Comparison of ENCODE assay signal across 8 mouse cellular contexts in genomic region chr14:47649631-47650337, GRCm38 (mm10). TPM values are rescaled to one million over a fixed set of nuclear protein-coding genes. Genes with fewer than 3 reads are reported as not detected.
DNase-seq lines count a peak whose midpoint lies in the region; ATAC-seq and TF ChIP-seq lines count a peak whose summit lies in the region.

No protein-coding gene starts in this region.

- no peak for TF ChIP-seq CTCF in liver, embryonic 14.5 days (IDR thresholded peaks at IDR 0.05; ENCODE audit: low read depth)
- no peak for TF ChIP-seq CTCF in thymus, adult 2 months (IDR thresholded peaks at IDR 0.05; ENCODE audit: borderline replicate concordance, control insufficient read depth, extremely low read depth, insufficient read depth, low read length, poor library complexity)

- H3K36me3 ChIP-seq in liver, embryonic 14.5 days (replicated peaks; ENCODE audit: control insufficient read depth, insufficient read depth, low read depth): no peaks in the 10 kb centered on the region
- no peaks in the 10 kb centered on the region for H3K36me3 ChIP-seq in thymus, adult 2 months (ENCODE audit: control insufficient read depth, insufficient read depth, low read length)

- no peaks in the 10 kb centered on the region for H3K27me3 ChIP-seq in liver, embryonic 14.5 days (ENCODE audit: control insufficient read depth, insufficient read depth, low read length)
- H3K27me3 ChIP-seq in thymus, adult 2 months (ENCODE audit: control insufficient read depth, insufficient read depth, low read length): no peaks in the 10 kb centered on the region

- H3K4me2 ChIP-seq in liver, embryonic 14.5 days (ENCODE audit: low read depth): peak overlapping the region; percentile 97

- H3K9ac ChIP-seq in liver, embryonic 14.5 days (replicated peaks): peak overlapping the region; percentile 82

- H3K4me1 ChIP-seq in liver, embryonic 14.5 days (replicated peaks; ENCODE audit: control insufficient read depth in 2 of 2, insufficient read depth in 2 of 2, low read length in 1 of 2): peaks cover 3 to 7% of the 10 kb centered on the region in 2 experiments; a peak in 3 of 4 replicates
- peaks cover 8% of the 10 kb centered on the region for H3K4me1 ChIP-seq in thymus, adult 2 months (replicated peaks; ENCODE audit: control insufficient read depth, insufficient read depth, low read length)

- TF ChIP-seq POLR2A in thymus, adult 2 months (IDR thresholded peaks at IDR 0.05; ENCODE audit: control insufficient read depth, extremely low read depth, insufficient read depth, low read length, poor library complexity): no peak

- peak overlapping the region; percentile 23; the same call in 1 of the 2 replicates for H3K27ac ChIP-seq in liver, embryonic 14.5 days
- no peak overlapping the region for H3K27ac ChIP-seq in thymus, adult 2 months (ENCODE audit: control insufficient read depth, insufficient read depth, low read length)

- peak overlapping the region; percentile 75 to 95 for H3K4me3 ChIP-seq in liver, embryonic 14.5 days (ENCODE audit: insufficient read depth in 1 of 2, low read depth in 2 of 2, low read length in 2 of 2)
- peak overlapping the region; percentile 99 for H3K4me3 ChIP-seq in thymus, adult 2 months (ENCODE audit: control insufficient read depth, insufficient read depth, low read length)

- TF ChIP-seq EP300 in liver, embryonic 14.5 days (IDR thresholded peaks at IDR 0.05; ENCODE audit: low read depth): no peak

- peak; percentile 79 for ATAC-seq in liver, embryonic 14.5 days (ENCODE audit: insufficient read depth)

- H3K9me3 ChIP-seq in liver, embryonic 14.5 days (ENCODE audit: control insufficient read depth, low read length): no peaks in the 10 kb centered on the region

- under 1% methylated on average over 46 of the region's 46 CpGs for WGBS in liver, embryonic 14.5 days (ENCODE audit: insufficient replicate concordance)
- WGBS in thymus, adult 2 months: 1% methylated on average over 43 of the region's 46 CpGs

- peak; percentile 50 for DNase-seq in 416B (ENCODE audit: low read depth)
- peak; percentile 26 for DNase-seq in WW6 (ENCODE audit: low read depth, low spot score)
- peak; percentile 38 for DNase-seq in embryo, embryonic 11.5 days (ENCODE audit: low read depth, low spot score)
- DNase-seq in heart, adult 18-20 months: peak; percentile 73 to 75
- DNase-seq in kidney, adult 18-20 months: peak; percentile 71
- DNase-seq in liver, embryonic 14.5 days (ENCODE audit: low read depth in 3 of 3, low spot score in 3 of 3): peak in 2 of 3 experiments; percentile 24 to 31
- peak; percentile 29 to 31 for DNase-seq in natural killer cell, adult 2 months (ENCODE audit: low spot score in 2 of 2)
- DNase-seq in thymus, adult 2 months: peak; percentile 45

RNA-seq across cellular contexts. Expression of gene Ktn1, which starts 1.5 kb away (rescaled TPM):
- 100 to 1,000 TPM; 188 to 203 TPM for total RNA-seq in heart, adult 18-20 months (2021)
- 3.4 and 7.7 TPM in 2 replicates for polyA plus RNA-seq in liver, embryonic 14.5 days (2012; rRNA removed)
- 11.5 and 12.4 TPM in 2 replicates for polyA plus RNA-seq in liver, embryonic 14.5 days (2014; fragmentation: Nextera tagmentation; extraction: Ambion mirVana)
- polyA plus RNA-seq in thymus, adult 2 months (2012; rRNA removed): 6.7 and 9.3 TPM in 2 replicates
